Mouse (Mus musculus) adrenal gland, postnatal 14 days (tissue): ENCODE results near the gene Ddx17. TPM values are rescaled to one million over a fixed set of nuclear protein-coding genes. Genes with fewer than 3 reads are reported as not detected.

ENCODE experiments used
- DNase-seq: peaks from one replicate; pipeline ENCODE4 v3.0.0; 2021; ENCODE audit warnings: mixed read lengths
- total RNA-seq: library from RNA; stranded (reverse); gene quantifications from 2 replicates; pipeline ENCODE4 v1.2.3, GENCODE M21; 2021

Ddx17 gene
- total RNA-seq, 1 experiment from 2014 or later: 281 TPM

- DNase-seq: no peak
Observed at GRCm38 (mm10) chr15:79519400-79520220, 26.9 kb downstream of the Ddx17 start.

DNA sequence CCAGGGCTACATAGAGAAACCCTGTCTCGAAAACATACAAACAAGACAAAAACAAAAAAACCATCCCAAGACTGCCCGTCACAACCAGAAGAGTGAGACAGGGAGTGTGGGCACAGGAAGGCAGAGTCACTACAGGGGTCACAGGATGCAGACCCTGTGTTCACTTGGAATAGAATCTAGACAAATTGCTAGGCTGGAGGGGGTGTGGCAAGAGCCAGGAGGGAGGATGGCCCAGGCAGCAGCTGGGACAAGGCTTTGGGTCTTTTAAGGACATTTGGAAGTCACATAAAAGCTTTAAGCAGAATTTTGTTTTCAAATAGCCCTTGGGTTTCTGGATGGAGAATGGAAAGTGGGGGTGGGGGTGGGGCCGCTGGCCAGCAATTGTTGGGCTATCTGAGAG, 28.0 kb downstream of the Ddx17 start:
- DNase-seq: no peak

- no peak for DNase-seq
Observed at GRCm38 (mm10) chr15:79517710-79518109, 28.8 kb downstream of the Ddx17 start.

DNA sequence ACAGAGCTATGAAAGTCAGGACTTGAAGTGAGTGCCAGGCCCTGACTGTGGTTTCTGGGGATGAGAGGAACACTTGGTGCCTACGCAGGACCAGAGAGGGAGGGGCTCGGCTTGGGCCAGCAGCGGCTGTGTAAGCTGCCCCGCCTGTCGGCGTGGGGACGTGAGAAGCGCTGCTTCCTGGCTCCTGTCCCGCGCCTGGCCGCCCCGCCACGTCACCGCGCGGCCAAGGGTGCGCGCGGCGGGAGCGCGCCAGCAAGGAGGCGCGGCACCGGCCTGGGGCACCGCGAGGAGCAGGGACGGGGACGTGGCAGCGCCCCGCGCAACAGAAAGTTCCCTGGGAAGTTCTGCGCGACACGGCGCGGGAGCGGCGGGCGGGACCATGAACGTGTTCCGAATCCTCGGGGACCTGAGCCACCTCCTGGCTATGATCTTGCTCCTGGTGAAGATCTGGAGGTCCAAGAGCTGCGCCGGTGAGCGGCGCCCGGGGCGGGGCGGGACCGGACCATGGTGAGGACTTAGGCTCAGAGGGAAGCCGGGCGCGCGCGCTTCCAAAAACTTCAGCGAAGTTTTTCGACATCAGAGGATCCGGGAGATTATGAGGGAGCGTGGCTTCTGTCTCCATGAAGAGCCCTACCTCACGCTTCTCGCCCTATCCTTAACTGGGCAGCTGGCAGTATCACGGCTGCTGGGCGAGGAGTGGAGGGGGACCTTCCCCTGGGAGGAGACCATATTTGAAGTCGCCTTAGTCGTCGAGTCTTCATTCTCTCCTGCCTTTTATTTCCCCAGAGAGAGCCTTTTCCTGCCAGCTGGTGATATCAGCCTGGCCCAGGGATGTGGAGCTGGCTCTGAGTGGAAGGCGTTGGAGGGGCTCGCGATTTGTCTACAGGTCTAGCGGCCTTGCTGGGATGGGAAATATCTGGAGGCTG, 30.1 kb downstream of the Ddx17 start, which contains the start of gene Kdelr3:
Gene Kdelr3, plus strand, starts transcription at position 241 of the 926 bp plus-strand sequence.
- DNase-seq: peak; percentile 87

GRCm38 (mm10) chr15:79513940-79514339, 32.6 kb downstream of the Ddx17 start:
- peak; percentile 46 for DNase-seq

- peak; percentile 95 for DNase-seq
Observed at GRCm38 (mm10) chr15:79511553-79512320, 34.8 kb downstream of the Ddx17 start.

DNA sequence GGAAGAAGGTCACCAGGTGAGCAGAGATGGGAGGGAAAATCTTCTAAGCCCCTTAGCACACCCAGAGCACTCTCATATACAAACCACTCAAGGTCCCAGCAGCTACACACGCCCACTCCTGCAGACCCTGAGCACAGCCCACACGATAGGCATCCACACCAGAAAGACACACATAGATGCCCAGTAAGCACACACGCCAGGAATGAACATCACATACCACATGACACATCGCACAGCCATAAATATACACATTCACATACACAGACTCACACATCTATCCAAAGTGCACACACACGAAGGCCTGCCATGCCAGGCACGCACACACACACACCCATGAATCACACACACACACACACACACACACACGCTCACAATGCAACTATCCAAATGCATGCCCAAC, 36.1 kb downstream of the Ddx17 start:
- no peak for DNase-seq

DNA sequence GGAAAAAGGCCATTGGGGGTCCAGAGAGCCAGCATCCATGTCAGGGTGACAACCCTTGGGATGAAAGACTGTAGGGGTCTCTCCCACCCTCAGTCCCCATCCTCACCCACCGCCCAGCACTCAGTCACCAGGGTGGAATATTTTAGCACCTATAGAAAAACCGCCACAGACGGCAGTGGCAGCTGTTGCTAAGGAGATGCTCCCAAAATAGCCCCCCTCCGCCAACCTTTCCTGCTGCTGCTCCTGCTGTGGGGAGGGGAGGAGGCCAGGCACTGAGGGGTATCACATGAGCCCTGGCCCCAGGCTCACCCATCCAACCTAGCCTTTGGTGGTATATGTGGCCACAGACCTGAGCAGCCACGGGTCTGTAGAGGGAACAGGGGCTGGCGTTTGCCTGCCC, 36.5 kb downstream of the Ddx17 start:
- no peak for DNase-seq

DNA sequence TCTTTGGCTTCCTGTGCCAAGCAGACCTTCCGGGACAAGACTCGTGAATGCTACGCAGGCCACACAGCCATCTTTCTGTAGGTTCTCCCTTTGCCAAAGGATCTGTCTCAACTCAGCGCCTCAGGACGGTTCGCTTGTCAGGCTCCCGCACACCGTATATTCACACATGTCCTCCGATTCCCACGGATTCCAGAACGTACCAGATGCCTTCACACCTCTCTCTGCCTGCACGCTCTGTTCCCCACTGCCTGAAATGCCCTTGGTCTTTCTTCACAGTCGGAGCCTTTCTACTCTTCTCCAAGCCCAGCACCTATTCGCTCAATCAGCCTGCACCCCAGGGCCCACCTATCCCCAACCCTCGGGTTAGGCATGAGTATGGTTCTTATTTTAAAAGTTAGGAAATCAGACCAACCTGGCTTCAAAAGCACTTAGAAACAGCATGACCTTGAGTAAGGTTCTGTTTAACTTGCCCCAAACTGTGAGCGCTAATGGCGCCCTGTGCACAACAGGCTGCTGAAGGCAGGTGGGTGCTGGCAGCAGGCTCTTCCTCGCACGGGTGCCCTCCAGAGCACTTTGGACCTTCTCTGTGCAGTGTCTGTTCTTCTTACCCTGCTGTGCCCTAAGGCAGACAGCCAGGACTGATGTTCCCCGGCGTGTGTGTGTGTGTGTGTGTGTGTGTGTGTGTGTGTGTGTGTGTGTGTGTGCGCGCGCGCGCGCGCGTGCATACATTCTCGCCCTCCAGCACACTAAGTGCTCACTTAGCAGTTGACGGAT, 39.3 kb downstream of the Ddx17 start:
- DNase-seq: no peak

DNA sequence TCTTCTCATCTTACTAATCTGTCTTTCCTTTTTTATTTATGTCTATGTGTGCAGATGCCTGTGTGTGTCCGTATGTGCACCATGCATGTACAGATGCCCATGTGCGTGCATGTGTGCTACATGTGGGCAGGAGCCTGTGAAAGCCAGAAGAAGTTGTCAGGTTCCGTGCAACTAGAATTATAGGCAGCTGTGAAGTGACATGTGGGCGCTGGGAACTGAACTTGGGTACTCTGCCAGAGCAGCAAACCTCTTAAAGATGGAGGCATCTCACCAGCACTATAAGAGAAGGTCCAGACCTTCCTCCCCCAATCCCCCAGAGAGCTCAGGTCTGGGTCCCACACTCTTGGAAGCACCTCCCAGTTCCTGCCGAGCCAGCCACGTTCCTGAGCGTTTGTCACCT, 40.1 kb downstream of the Ddx17 start:
- DNase-seq: no peak

GRCm38 (mm10) chr15:79505616-79506283, 40.8 kb downstream of the Ddx17 start:
- DNase-seq: peak; percentile 82

GRCm38 (mm10) chr15:79504707-79505452, 41.7 kb downstream of the Ddx17 start, which contains the start of gene Kcnj4:
Kcnj4 (minus strand) TSS chr15:79505241.
- no peak for DNase-seq

- peak; percentile 73 for DNase-seq
Observed at GRCm38 (mm10) chr15:79503438-79503837, 43.1 kb downstream of the Ddx17 start.

DNA sequence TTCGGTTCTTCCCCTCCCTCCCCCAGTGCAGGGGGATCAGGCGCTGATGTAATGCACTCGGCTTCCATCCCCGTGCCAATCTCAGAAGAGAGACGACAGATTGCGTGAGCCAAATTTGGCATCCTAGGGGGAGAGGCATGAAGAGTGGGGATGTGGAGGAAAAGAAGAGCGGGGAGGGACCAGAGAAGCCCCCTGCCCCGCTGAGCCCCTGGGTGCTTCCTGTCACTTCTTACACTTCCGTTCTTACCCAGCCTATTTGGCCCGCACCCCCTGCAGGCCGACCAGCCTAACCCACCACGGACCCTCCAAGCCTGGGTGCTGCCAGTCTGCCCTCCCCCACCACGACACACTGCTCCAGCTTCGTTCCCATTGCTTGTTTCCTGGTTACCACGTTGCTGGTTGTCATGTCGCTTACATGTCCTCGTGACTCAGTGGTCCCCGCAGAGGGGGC, 43.6 kb downstream of the Ddx17 start:
- DNase-seq: no peak

- DNase-seq: no peak
Observed at GRCm38 (mm10) chr15:79500110-79500509, 46.4 kb downstream of the Ddx17 start.

DNA sequence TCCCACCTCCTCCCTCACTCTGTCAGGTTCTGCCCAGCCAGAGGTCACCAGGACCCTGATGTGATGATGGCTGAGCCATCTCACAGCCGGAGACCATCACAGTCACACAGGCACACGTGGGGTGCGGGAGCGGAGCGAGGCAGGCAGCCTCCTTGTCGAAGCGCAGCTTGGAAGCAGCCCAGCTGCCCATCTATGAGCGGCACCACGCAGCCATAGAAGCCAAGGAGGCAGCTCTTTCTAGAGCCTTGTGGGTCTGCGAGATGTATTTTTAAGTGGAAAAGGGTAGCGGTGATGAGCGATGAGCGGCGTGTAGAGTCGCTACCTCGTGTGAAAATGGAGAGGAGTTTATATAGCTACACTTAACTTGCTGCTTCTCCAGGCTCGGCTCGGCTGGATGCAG, 53.0 kb downstream of the Ddx17 start:
- no peak for DNase-seq

GRCm38 (mm10) chr15:79489463-79489862, 57.1 kb downstream of the Ddx17 start:
- peak; percentile 67 for DNase-seq

DNA sequence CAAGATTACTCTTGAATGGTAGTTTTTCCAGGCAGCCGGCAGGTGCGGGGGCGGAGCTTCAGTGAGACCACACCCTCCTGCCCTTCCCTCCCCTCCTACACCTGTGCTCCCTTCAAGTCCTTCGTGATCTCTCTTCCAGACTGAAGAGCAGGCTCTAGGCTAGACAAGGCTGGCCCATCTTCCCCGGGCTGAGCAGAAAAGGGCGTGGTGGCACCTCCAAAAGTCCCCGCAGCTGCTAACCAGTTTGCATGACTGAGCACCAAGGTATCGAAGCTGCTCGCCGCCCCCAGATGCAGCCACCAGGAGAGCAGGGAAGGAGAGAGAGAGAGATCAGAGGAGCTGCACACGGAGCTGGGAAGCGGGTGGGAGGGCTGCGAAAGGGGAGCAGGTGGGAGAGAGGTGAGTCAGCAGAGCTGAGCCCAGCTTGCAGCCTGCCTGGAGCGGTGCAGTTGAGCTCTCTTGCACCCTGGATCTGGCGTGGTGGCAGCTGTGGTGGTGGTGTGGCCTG, 65.3 kb downstream of the Ddx17 start:
- DNase-seq: no peak
